Mouse (Mus musculus) MEL (cell line): Measurements from ENCODE around the gene Zbtb22.
"Not testable (repeated sequence)": the region's sequence is repeated elsewhere in the genome, so short reads cannot be mapped to it uniquely, and the experiment has no call there.

ENCODE experiments used
- CTCF ChIP-seq, 3 experiments: IDR thresholded peaks in 2 of 3; conservative IDR thresholded peaks in 1 of 3; 2 replicates each; pipeline ENCODE4 v1.5.1; 2011 to 2012; ENCODE audit warnings: low read length in 3 of 3, low read depth in 2 of 3, mild to moderate bottlenecking in 2 of 3, improper control_type of control experiment in 1 of 3, inconsistent platforms in 1 of 3, mixed read lengths in 1 of 3, moderate library complexity in 1 of 3; ENCODE audit not compliant: control insufficient read depth in 1 of 3, insufficient read depth in 1 of 3, poor library complexity in 1 of 3, severe bottlenecking in 1 of 3
- EP300 ChIP-seq, 2 experiments: IDR thresholded peaks; 2 replicates each; pipeline ENCODE4 v1.6.1; 2011; ENCODE audit warnings: improper control_type of control experiment in 2 of 2, low read length in 2 of 2, low read depth in 1 of 2, mild to moderate bottlenecking in 1 of 2
- GATA1 ChIP-seq: IDR thresholded peaks from 2 replicates; pipeline ENCODE4 v1.6.1; 2011; ENCODE audit warnings: low read depth, low read length, improper control_type of control experiment
- HCFC1 ChIP-seq: IDR thresholded peaks from 2 replicates; pipeline ENCODE4 v1.6.1; 2012; ENCODE audit warnings: low read depth, mild to moderate bottlenecking, inconsistent platforms, low read length, improper control_type of control experiment, moderate library complexity
- MAX ChIP-seq: IDR thresholded peaks from 2 replicates; pipeline ENCODE4 v1.6.1; 2011; ENCODE audit warnings: low read length, improper control_type of control experiment
- MEF2A ChIP-seq: IDR thresholded peaks from 2 replicates; pipeline ENCODE4 v1.6.1; 2014; ENCODE audit warnings: low read depth, mild to moderate bottlenecking, inconsistent platforms, low read length, improper control_type of control experiment; ENCODE audit not compliant: poor library complexity, insufficient replicate concordance, severe bottlenecking; ENCODE audit errors: extremely low read depth
- NRF1 ChIP-seq: IDR thresholded peaks from 2 replicates; pipeline ENCODE4 v1.6.1; 2014; ENCODE audit warnings: low read depth, mild to moderate bottlenecking, inconsistent platforms, low read length, improper control_type of control experiment, moderate library complexity; ENCODE audit not compliant: poor library complexity, insufficient read depth, severe bottlenecking
- POLR2A ChIP-seq, 2 experiments: IDR thresholded peaks; 2 replicates each; pipeline ENCODE4 v1.6.1; 2011 to 2012; ENCODE audit warnings: low read length in 2 of 2, mild to moderate bottlenecking in 2 of 2, control low read depth in 1 of 2, improper control_type of control experiment in 1 of 2, low read depth in 1 of 2, moderate library complexity in 1 of 2; ENCODE audit not compliant: control insufficient read depth in 1 of 2, insufficient read depth in 1 of 2, poor library complexity in 1 of 2
- POLR2AphosphoS2 ChIP-seq: IDR thresholded peaks from 2 replicates; pipeline ENCODE4 v1.6.1; 2011; ENCODE audit warnings: low read length, improper control_type of control experiment
- RCOR1 ChIP-seq: IDR thresholded peaks from 2 replicates; pipeline ENCODE4 v1.6.1; 2012; ENCODE audit warnings: low read depth, mild to moderate bottlenecking, inconsistent platforms, low read length, improper control_type of control experiment
- SMC3 ChIP-seq: IDR thresholded peaks from 2 replicates; pipeline ENCODE4 v1.6.1; 2011; ENCODE audit warnings: low read depth, low read length, improper control_type of control experiment
- ZC3H11A ChIP-seq: IDR thresholded peaks from 2 replicates; pipeline ENCODE4 v1.6.1; 2012; ENCODE audit warnings: low read depth, mild to moderate bottlenecking, inconsistent platforms, low read length, improper control_type of control experiment
- ZKSCAN1 ChIP-seq: IDR thresholded peaks from 2 replicates; pipeline ENCODE4 v1.6.1; 2012; ENCODE audit warnings: low read depth, mild to moderate bottlenecking, inconsistent platforms, low read length, improper control_type of control experiment, moderate library complexity
- ZNF384 ChIP-seq: IDR thresholded peaks from 2 replicates; pipeline ENCODE4 v1.6.1; 2012; ENCODE audit warnings: low read depth, mild to moderate bottlenecking, inconsistent platforms, low read length, improper control_type of control experiment

GRCm38 (mm10) chr17:33891892-33892291 is 23.8 kb upstream of the Zbtb22 start:
- TF ChIP-seq CTCF (IDR thresholded peaks at IDR 0.05 in 2 of 3, conservative IDR thresholded peaks at IDR 0.05 in 1 of 3; ENCODE audit: control insufficient read depth in 1 of 3, insufficient read depth in 1 of 3, low read depth in 2 of 3, low read length in 3 of 3, poor library complexity in 1 of 3, severe bottlenecking in 1 of 3) (0 out of 6 replicates have a peak, but pooled peaks of 2 of the 3 experiments have one; percentile 2 to 9), ZNF384 (peak; percentile 41; the same call in 1 of the 2 replicates)
- TF ChIP-seq NRF1; EP300 (IDR thresholded peaks at IDR 0.05; ENCODE audit: low read depth in 1 of 2, low read length in 2 of 2); POLR2AphosphoS2; HCFC1; MEF2A; RCOR1; ZC3H11A; MAX; ZKSCAN1; SMC3; POLR2A (IDR thresholded peaks at IDR 0.05; ENCODE audit: control insufficient read depth in 1 of 2, insufficient read depth in 1 of 2, low read depth in 1 of 2, low read length in 2 of 2, poor library complexity in 1 of 2); GATA1: not testable (repeated sequence)
